Mouse (Mus musculus) fibroblast of lung, adult 2 months (primary cell): ENCODE results near the gene Sh3bgrl.
"Not testable (repeated sequence)": the region's sequence is repeated elsewhere in the genome, so short reads cannot be mapped to it uniquely, and the experiment has no call there.

Source experiments
- DNase-seq: peaks from one replicate; pipeline ENCODE4 v3.0.0-alpha.2; 2011; ENCODE audit warnings: low read depth

The Sh3bgrl gene

GRCm38 (mm10) chrX:109095245-109096242, at the start of gene Sh3bgrl:
Sh3bgrl (plus strand) TSS chrX:109095365.
- DNase-seq, result peak; percentile 70

- no peak for DNase-seq
These were observed 47.4 kb upstream of the Sh3bgrl start for GRCm38 (mm10) chrX:109047773-109048172.

GRCm38 (mm10) chrX:109071719-109072118, 23.4 kb upstream of the Sh3bgrl start:
- DNase-seq, result no peak

- DNase-seq, result no peak
These were observed 19.4 kb upstream of the Sh3bgrl start for GRCm38 (mm10) chrX:109075716-109076115.

GRCm38 (mm10) chrX:109076355-109076754, 18.8 kb upstream of the Sh3bgrl start:
- no peak for DNase-seq

GRCm38 (mm10) chrX:109079354-109079753, 15.8 kb upstream of the Sh3bgrl start:
- not testable (repeated sequence) for DNase-seq

- DNase-seq, result no peak
These were observed 8.1 kb upstream of the Sh3bgrl start for GRCm38 (mm10) chrX:109087073-109087472.

GRCm38 (mm10) chrX:109094800-109095199, 365 bp upstream of the Sh3bgrl start:
- no peak for DNase-seq

GRCm38 (mm10) chrX:109098511-109098910, 3.3 kb downstream of the Sh3bgrl start:
- no peak for DNase-seq

- DNase-seq, result no peak
These were observed 5.3 kb downstream of the Sh3bgrl start for GRCm38 (mm10) chrX:109100441-109100840.

- DNase-seq, result no peak
These were observed 13.1 kb downstream of the Sh3bgrl start for GRCm38 (mm10) chrX:109108117-109108805.

- no peak for DNase-seq
These were observed 17.7 kb downstream of the Sh3bgrl start for GRCm38 (mm10) chrX:109112885-109113284.

- DNase-seq, result no peak
These were observed 18.5 kb downstream of the Sh3bgrl start for GRCm38 (mm10) chrX:109113401-109114280.

- no peak for DNase-seq
These were observed 25.0 kb downstream of the Sh3bgrl start for GRCm38 (mm10) chrX:109119829-109120826.

GRCm38 (mm10) chrX:109121161-109121560, 26.0 kb downstream of the Sh3bgrl start:
- DNase-seq, result no peak

- no peak for DNase-seq
These were observed 27.5 kb downstream of the Sh3bgrl start for GRCm38 (mm10) chrX:109122670-109123069.

GRCm38 (mm10) chrX:109123762-109124161, 28.6 kb downstream of the Sh3bgrl start:
- DNase-seq, result no peak

GRCm38 (mm10) chrX:109126847-109127246, 31.7 kb downstream of the Sh3bgrl start:
- no peak for DNase-seq

- no peak for DNase-seq
These were observed 32.5 kb downstream of the Sh3bgrl start for GRCm38 (mm10) chrX:109127551-109128088.

GRCm38 (mm10) chrX:109130066-109130465, 34.9 kb downstream of the Sh3bgrl start:
- no peak for DNase-seq
